Mouse (Mus musculus): ENCODE measurements at regions not wholly inside any gene's neighbourhood (a gene's known extent, or its start where the extent isn't known, plus 50 kb on each side); places are given as distances from the start of the nearest gene placed in this dataset.

DNA sequence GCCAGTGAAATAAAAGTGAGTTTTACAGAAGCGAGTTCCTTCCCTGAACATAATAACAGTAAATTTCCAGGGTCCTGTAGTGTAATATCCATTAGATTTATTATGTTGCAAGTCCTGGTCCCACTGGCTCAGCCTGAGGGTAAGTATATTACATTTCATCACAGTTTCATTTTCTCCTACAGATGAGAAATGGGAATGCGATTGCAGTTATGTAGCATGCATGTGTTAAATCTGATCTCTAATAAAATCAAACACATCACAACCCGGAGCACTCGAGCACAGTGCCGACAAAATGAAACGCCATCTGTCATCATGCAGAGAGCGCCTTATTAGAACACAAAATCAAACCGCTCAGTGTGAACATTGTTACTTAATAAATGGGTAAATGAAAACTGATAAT is 165.0 kb upstream of the Tox3 start:
- no peak for DNase-seq (ENCODE audit: low spot score)
- intact Hi-C loops (cut with DNase I), result no loop called here

DNA sequence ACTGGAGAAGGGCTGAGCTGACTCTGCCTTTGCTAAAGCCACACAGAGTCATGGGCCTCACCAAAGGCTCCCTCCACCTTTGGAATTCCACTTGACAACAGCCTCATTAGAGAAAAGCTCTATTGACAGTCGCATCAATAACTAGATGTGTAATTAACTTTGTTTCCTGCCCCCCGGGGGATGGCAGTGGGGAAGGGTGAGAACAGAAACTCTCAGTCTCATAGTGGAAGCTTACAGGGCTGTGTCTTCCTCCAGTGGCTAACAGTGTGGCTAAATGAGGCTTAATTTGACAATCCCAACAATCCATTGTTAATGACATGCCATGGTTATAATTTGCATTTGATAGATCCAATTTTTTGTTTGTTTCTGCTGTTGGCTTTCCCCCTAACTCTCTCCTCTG is 164.5 kb upstream of the Tox3 start:
- DNase-seq (ENCODE audit: low spot score), result no peak
- intact Hi-C loops (cut with DNase I), result no loop called here

DNA sequence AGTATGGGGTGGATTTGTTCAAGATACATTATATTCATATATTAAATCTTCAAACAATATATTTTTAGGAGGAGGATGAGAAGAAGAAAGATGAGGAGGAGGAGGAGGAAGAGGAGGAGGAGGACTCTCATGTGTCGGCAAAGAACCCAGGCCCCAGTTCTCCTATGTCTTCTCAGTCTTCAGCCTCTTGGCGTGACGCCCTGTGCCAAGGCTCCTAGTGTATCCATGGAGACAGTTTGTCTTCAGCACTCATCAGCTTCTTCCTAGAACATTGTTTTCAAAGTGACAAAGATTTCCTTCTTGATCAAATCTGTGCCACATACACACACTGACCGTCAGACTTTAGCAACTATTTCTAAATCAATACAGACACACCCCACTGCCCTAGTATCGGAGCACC is 156.4 kb upstream of the Tox3 start:
- intact Hi-C loops (cut with DNase I), result no loop called here
- DNase-seq (ENCODE audit: low spot score), result no peak

DNA sequence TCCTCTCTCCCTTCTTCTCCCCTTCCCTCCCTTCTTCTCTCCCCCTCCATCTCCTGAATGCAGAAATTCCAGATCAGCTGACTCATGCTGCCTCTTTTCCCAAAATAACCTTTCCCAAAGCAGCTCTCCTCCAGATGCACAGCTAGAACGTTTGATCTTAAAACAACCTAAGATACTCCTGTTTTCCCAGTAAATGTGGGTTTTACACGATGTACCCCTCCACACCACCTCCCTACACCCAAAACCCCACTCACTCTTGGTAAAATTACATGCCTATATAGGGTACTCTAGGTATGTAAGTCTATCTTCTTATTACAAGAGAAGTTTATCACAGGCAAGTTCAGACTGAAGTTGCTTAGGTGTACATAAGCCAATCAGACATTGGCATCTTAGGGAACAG is 155.2 kb upstream of the Tox3 start:
- DNase-seq (ENCODE audit: low spot score), result no peak
- intact Hi-C loops (cut with DNase I), result no loop called here

DNA sequence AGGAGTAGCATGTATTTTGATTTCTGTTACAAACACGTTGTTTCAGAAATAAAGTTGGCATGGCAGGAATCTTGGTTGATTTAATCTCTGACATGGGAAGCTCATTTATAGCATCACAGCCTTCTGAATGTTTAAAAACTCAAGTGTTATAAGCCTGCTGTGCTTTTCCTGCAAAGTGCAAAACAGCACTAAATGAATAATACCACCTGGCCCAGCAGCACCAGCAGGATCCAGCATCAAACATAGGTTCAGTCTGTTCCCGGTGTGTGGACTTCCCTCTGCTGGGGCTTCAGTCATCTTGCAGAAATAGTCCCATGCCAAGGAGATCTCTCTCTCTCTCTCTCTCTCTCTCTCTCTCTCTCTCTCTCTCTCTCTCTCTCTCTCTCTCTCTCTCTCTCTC is 154.7 kb upstream of the Tox3 start:
- intact Hi-C loops (cut with DNase I), result no loop called here
- DNase-seq (ENCODE audit: low spot score), result no peak

DNA sequence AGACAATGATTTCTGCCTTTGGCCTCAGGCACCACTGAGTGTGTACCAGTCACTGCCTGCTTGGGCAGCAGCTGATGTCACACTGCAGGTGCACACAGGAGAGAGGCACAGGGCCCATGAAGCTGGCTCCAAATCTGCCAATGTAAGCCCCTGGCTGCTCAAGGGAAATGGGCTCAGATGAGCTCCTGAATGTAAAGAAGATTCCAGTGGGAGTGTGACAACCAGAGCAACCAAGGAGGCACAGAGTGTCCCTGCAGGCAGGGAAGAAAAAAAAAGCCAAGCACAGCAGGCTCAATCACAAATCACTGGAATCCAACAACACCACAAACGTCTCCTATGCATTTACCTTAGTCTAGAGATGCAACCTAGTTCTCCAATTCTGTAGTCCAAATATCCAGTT is 151.2 kb upstream of the Tox3 start:
- intact Hi-C loops (cut with DNase I), result no loop called here
- DNase-seq (ENCODE audit: low spot score), result no peak

DNA sequence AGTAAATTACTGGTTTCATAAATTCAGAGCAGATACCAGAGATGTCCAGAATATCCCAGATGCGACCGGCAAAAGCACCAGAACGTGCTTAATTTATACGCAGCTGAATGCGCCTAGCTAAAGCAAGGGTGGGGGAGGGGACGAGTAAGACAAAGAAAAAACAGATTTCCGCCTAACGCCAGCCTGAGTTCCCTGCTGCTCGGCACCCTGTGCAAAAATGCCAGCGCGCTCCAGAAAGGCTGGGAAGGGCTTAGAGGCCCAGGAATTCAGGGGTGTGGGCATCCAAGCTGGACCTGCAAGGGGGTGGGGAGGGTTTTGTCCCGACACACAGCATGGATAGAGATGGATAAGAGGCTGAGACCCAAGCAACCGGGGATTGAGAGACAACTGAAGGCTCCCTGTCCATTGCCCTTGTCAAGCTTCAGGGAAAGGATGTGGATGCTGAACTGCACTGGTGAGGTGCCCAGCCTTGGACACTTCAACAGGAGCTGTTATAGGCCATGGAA is 148.6 kb upstream of the Tox3 start:
- DNase-seq (ENCODE audit: low spot score), result no peak
- intact Hi-C loops (cut with DNase I), result no loop called here

DNA sequence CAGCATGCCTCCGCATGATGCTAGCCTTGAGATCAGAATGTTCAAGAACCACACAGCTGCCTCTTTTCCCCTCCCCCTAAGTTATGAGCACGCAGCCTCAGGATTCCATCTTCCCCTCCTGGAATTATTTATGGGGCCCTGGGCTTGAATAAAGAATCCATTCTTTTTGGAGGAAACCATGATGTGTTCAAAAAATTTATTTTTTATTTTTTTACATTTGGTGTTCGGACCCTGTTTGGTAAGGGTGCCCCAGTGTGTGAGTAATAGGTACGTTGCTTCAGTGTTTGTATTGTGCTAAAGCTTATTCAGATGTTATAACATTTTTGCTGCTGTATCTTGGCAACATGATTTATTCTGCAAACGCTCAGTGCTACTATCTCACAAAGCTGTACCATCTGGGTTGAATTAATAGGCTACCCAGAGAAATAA is 147.8 kb upstream of the Tox3 start:
- intact Hi-C loops (cut with DNase I), result no loop called here
- no peak for DNase-seq (ENCODE audit: low spot score)

DNA sequence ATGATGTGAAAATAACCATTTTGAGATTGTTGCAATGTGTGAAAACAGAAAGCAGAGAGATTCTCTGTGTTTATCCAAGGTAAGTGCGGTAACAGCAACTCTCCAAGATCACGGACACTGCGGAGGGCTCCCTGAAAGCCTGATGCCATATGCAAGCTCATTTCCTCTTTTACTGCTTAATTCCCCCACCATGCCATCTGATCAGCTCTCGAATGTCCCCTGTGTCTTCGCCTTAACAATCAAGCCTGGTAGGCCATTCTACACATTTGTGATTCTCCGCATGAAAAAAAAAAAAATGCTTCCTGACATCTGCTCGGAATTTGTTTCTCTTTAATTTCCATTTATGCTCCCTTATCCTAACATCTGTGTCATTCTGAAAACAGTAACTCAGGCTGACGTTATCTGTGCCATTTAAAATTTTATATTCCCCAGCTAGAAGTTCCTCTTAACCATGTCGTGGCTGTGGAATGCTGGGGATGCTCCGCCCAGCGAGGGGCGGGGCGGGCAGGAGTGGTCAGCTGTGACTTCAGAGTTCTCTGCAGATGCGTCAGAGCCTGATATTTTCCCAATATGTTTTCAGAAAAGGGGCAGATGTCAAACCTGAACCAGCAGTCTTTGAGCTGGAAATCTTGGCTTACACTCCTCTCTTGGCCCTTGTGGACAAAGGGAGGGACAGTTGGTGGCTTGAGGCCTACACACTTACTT is 144.5 kb upstream of the Tox3 start:
- no peak for DNase-seq (ENCODE audit: low spot score)
- intact Hi-C loops (cut with DNase I), result no loop called here

DNA sequence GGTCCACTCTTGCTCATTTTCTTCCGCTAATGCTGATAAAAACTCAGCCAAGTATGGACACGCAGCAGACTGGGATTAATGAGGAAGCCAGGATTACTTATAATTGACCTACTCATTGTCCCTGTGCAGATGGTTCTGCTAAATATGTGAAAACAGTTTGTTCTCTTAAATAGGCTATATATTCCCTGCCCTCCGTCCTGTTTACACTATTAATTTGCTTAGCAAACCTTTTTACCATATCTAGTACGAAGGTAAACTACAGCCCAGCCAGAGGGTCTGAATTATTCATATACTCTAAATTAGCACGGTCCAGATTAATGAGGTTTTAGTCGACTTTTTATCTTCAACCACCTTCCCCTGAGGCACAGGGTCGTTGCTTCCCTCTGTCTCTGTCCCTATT is 143.5 kb upstream of the Tox3 start:
- intact Hi-C loops (cut with DNase I), result no loop called here
- DNase-seq (ENCODE audit: low spot score), result no peak

DNA sequence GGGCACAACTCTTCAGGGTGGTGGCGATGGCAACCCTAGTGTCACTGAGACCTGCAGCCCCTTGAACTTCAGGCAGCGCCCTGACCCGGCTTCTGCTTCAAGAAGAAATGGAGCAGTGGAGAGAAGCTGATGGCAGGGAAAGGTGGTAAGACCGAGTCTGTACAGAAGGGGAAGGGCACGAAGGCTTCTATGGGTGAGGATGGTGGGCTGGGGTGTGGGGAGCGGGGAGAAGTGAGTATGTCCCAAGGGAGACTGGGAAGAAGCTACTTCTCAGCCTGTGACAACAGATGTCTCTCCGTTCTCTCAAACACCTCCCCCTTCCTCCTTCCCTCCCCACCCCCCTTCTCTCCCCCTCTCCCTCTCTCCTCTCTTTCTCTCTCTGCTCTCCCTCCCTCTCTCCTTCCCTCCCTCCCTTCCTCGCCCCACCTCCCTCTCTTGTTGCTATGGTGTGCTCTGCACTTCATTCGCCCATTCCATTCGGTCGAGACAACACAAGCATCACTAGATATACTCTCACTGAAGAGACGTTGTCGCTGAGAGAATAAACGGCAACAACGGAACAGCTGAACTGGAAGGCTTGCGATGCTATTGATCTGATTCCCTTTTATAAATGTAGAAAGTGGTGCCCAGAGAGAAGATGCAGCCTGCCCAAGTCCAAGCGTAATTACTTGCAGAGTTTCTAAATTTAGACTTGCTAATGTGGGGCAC is 142.7 kb upstream of the Tox3 start:
- DNase-seq (ENCODE audit: low spot score), result no peak
- intact Hi-C loops (cut with DNase I), result no loop called here

DNA sequence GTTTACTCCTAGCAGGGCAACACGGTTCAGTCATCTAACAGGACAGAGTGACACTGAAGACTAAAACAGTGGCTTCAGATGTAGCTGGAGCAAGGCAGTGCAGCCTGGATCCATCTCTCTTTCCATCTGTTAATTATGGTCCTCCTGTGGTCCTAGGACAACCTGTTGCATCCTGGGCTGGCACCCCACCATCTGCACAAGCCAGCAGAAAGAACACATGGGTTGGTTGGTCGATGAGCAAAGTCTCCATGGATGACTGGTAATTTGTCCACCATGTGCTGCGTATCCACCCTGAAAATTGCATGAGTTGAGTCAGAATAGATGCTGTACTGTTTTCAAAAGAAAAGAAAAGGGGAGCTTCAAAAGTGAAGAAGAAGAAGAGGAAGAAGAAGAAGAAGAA is 138.4 kb upstream of the Tox3 start:
- DNase-seq (ENCODE audit: low spot score), result no peak
- intact Hi-C loops (cut with DNase I), result no loop called here

DNA sequence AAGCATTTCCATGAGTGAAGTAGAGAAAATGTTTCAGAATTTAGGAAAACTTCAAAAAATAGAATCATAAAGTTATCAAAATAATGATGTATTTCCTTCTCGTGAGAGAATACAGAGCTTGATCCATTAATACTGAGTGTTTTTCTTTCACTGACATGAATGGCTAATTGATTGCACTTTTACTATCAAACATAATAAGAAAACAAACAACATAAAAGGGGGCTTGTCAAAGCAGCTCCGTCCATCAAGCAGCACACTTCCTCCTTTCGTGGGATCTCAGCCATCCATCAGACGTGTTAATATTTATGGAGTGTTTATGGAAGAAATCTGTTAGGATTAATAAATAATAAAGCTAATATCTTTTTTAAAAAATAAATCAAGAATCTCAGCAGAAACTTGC is 130.0 kb upstream of the Tox3 start:
- intact Hi-C loops (cut with DNase I), result no loop called here
- no peak for DNase-seq (ENCODE audit: low spot score)

DNA sequence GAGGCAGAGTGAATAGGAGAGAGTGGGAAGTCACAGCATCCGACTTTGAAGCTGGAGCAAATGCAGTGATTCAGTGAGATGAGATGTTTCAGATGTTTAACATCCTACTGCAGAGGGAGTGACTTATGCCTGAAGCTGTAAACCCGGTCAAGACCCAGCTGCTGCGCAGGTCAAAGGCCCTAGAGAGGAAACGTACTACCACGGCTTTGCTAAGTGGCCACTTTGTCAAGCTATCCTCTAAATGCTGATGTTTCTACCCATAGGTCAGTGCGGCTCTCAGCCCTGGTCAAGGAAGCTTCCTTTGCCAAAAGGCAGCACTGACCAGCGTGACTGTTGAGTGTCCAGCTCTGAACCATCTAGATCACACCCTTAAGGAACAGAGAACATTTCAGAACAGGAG is 125.9 kb upstream of the Tox3 start:
- intact Hi-C loops (cut with DNase I), result no loop called here
- DNase-seq (ENCODE audit: low spot score), result no peak

DNA sequence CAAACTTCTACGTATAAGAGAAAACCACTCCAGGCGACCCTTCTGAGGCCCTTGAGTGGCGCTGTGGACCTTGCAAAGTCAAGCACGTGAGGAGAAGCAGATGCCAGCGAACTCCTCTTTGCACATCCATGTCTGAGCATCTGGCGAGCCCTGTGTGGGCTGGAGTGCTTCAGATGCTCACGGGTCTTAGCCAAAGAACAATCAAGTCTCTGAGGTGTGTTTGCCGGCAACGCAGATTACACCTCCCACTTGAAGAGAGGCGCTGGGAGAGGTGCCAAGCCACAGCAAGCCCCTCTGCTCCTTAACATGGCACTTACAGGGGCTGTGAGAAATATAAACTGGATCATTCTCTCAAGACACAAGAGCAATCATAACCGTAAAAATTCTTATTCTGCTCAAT is 122.7 kb upstream of the Tox3 start:
- intact Hi-C loops (cut with DNase I), result no loop called here
- DNase-seq (ENCODE audit: low spot score), result no peak

DNA sequence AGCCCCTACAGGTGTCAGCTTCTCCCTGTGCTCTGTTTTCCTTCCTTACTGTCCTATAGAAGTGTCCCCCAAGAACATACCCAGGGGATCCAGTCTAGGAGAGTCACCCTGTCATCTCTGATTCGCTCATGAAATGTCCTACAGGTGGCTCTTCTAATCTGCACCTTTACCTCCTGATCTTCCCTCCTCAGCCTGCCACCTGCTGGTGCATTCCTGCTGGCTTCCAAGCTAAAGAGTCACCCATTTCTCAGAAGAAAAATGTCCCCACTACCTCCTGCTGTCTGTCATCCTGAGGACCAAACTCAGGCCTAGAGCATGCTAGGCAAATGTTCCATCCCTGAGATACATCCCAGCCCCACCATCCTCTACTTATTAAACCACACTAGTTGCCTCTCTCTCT is 115.6 kb upstream of the Tox3 start:
- DNase-seq (ENCODE audit: low spot score), result no peak
- intact Hi-C loops (cut with DNase I), result loop anchor here (5.0 kb wide), 1 partner anchor 611 kb away; no protein-coding TSS in a partner anchor

DNA sequence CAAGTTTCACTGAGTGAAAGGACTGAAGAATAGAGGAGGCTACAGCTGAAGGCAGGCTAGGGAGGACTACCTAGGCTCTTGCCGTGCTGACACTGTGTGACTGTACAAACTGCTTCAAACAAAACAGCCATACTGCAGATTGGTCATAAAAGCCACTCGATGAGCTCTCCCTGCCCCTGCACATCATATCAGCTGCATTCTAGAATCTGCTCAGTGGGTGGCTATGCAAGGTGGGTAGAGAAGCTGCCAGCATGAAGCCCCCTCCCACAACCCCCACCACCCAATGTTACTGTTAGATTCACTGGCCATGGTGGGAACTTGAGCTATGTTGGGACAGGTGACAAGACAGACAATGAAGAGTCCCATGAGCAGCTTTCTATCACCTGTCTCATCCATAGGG is 107.2 kb upstream of the Tox3 start:
- intact Hi-C loops (cut with DNase I), result no loop called here
- DNase-seq (ENCODE audit: low spot score), result no peak

DNA sequence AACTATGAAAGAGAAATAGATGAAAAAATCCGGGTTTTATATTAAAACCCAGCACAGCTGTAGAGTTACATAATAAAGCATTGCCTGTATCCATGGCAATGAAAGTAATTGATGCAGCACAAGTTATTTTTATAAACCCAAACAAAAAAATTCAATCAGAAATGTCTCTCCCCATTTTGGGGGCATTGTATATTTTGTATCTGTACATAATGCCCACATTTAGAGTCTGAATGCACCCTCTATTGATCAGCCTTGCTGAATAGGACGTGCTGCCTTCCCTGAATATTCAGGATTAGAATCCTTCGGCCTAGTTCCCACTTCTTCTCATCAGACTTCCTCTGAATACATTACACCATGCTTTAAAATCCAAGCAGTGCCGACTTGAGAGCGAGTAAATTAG is 106.0 kb upstream of the Tox3 start:
- DNase-seq (ENCODE audit: low spot score), result no peak
- intact Hi-C loops (cut with DNase I), result no loop called here

DNA sequence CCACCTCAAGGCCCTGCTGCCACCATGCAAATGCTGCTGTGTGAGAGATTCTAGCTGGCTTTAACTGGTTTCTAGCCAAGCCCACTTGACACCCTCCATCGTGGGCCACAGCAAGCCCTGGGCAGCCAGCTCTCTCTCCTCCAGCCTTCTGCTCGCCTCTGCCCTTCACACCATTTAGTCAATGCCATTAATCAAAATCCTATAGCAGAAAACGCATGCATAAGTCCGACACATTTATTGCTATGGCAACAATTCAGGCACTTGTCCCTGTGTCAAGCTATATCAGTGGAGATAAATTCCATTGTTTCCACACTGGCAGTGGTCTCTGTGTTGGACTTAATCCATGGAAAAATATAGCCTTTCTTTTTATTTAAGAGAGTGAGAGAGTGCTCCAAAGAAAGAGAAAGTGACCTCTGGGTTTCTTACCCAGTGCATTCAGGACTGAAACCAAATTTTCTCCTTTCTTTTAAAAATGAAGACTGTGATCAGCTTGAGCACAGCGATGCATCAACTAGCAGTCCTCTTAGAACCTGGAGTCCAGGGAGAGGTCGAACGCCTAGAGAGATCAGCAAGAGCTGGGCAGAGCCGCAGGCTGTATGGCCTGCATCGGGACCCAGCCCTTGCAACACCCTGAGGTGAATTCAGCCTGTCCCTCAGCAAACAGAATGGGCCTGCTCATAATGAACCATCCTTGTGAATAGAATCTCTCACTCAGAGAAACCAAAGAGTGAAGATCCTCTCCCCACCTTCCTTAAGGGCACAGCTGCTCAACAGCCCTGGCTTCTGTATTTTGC is 93.1 kb upstream of the Tox3 start:
- DNase-seq (ENCODE audit: low spot score), result no peak
- intact Hi-C loops (cut with DNase I), result no loop called here

DNA sequence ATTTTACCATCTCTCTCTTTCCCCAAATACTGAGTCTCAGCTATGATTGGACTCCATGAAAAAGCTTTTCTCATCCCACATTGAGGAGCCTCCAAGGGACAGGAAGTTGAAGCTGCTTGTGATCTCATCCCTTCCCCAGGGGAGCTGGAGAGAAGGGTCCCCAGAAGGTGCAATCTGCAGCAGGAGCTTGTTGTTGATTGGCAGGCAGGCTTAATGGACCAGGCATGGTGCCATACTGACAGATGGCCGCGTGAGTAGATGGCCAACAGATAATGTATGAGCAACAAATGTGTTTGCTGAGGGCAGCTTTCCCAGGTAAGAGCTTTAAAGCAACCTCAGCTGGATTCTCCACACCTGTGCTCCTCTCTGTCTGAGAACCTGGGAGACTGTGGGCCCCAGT is 65.9 kb upstream of the Tox3 start:
- intact Hi-C loops (cut with DNase I), result no loop called here
- DNase-seq (ENCODE audit: low spot score), result no peak
